Mouse (Mus musculus) T-helper 1 cell (primary cell): ENCODE measurements around the gene Msi2.

Experiments used
- in situ Hi-C: fragments of 300-600 bp; cut with MboI, MseI; formaldehyde crosslinking; loops from one replicate; pipeline ENCODE4 v1.15.1; 2025; ENCODE audit warnings: high pct_unique_total_duplicates

Msi2 gene

GRCm38 (mm10) chr11:88448571-88448970 lies 269.7 kb downstream of the Msi2 start:
- in situ Hi-C loops, result no loop called here

GRCm38 (mm10) chr11:88447350-88447749 lies 271.0 kb downstream of the Msi2 start:
- in situ Hi-C loops, result no loop called here

GRCm38 (mm10) chr11:88443905-88444304 lies 274.4 kb downstream of the Msi2 start:
- in situ Hi-C loops, result no loop called here

- in situ Hi-C loops, result no loop called here
These were observed 275.0 kb downstream of the Msi2 start for GRCm38 (mm10) chr11:88443291-88443690.

- in situ Hi-C loops, result no loop called here
These were observed 276.2 kb downstream of the Msi2 start for GRCm38 (mm10) chr11:88441871-88442740.

GRCm38 (mm10) chr11:88438659-88439058 lies 279.7 kb downstream of the Msi2 start:
- in situ Hi-C loops, result no loop called here

- in situ Hi-C loops, result no loop called here
These were observed 281.7 kb downstream of the Msi2 start for GRCm38 (mm10) chr11:88436596-88436995.

- in situ Hi-C loops, result no loop called here
These were observed 282.8 kb downstream of the Msi2 start for GRCm38 (mm10) chr11:88435543-88435942.

- in situ Hi-C loops, result no loop called here
These were observed 286.7 kb downstream of the Msi2 start for GRCm38 (mm10) chr11:88431363-88432269.

- in situ Hi-C loops, result no loop called here
These were observed 288.0 kb downstream of the Msi2 start for GRCm38 (mm10) chr11:88430292-88430691.

GRCm38 (mm10) chr11:88429680-88430079 lies 288.6 kb downstream of the Msi2 start:
- in situ Hi-C loops, result no loop called here

GRCm38 (mm10) chr11:88425631-88426101 lies 292.6 kb downstream of the Msi2 start:
- in situ Hi-C loops, result no loop called here

- in situ Hi-C loops, result no loop called here
These were observed 294.1 kb downstream of the Msi2 start for GRCm38 (mm10) chr11:88424034-88424767.

GRCm38 (mm10) chr11:88421057-88421578 lies 297.2 kb downstream of the Msi2 start:
- in situ Hi-C loops, result no loop called here

GRCm38 (mm10) chr11:88419657-88420366 lies 298.5 kb downstream of the Msi2 start:
- in situ Hi-C loops, result no loop called here

GRCm38 (mm10) chr11:88419064-88419463 lies 299.2 kb downstream of the Msi2 start:
- in situ Hi-C loops, result no loop called here

- in situ Hi-C loops, result no loop called here
These were observed 304.0 kb downstream of the Msi2 start for GRCm38 (mm10) chr11:88414157-88414870.

GRCm38 (mm10) chr11:88412423-88413094 lies 305.8 kb downstream of the Msi2 start:
- in situ Hi-C loops, result no loop called here

GRCm38 (mm10) chr11:88408305-88408704 lies 310.0 kb downstream of the Msi2 start:
- in situ Hi-C loops, result no loop called here
